Mouse (Mus musculus) forebrain, embryonic 10.5 days (tissue): ENCODE measurements around the gene Il20rb. TPM values are rescaled to one million over a fixed set of nuclear protein-coding genes. Genes with fewer than 3 reads are reported as not detected.

ENCODE experiments used
- DNase-seq: peaks from one replicate; pipeline ENCODE4 v3.0.0-alpha.2; 2017; ENCODE audit warnings: low spot score; ENCODE audit errors: extremely low spot score
- H3K27ac ChIP-seq: fragments of 300-500 bp; sonication (generic); 2 replicates; pipeline ENCODE4 v1.5.1; 2016; ENCODE audit warnings: mild to moderate bottlenecking
- H3K27me3 ChIP-seq: fragments of 300-500 bp; sonication (generic); 2 replicates; pipeline ENCODE4 v1.6.1; 2016; ENCODE audit warnings: mild to moderate bottlenecking; ENCODE audit not compliant: poor library complexity, severe bottlenecking
- H3K36me3 ChIP-seq: fragments of 300-500 bp; sonication (generic); replicated peaks from 2 replicates; pipeline ENCODE4 v1.6.1; 2016; ENCODE audit warnings: mild to moderate bottlenecking, moderate library complexity
- H3K4me1 ChIP-seq: fragments of 300-500 bp; sonication (generic); 2 replicates; pipeline ENCODE4 v1.6.1; 2016
- H3K4me3 ChIP-seq: fragments of 300-500 bp; sonication (generic); 2 replicates; pipeline ENCODE4 v1.5.1; 2016; ENCODE audit warnings: mild to moderate bottlenecking, moderate library complexity
- H3K9me3 ChIP-seq: fragments of 300-500 bp; sonication (generic); 2 replicates; pipeline ENCODE4 v1.6.1; 2016; ENCODE audit warnings: mild to moderate bottlenecking, moderate library complexity
- WGBS: fragments of 180-500 bp; shearing (Covaris S2); methylation state at CpG from one replicate; pipeline ENCODE4 v1.1.7; 2016; 5-methylcytosine and 5-hydroxymethylcytosine counted together
- polyA plus RNA-seq: library from polyadenylated mRNA; unstranded; fragments of >200 nt; fragmentation: Nextera tagmentation; extraction: Ambion mirVana; gene quantifications from 2 replicates; pipeline ENCODE4 v1.2.1, GENCODE M21; 2016

Gene Il20rb
- polyA plus RNA-seq, 1 experiment from 2014 or later = 1.8 TPM

DNA sequence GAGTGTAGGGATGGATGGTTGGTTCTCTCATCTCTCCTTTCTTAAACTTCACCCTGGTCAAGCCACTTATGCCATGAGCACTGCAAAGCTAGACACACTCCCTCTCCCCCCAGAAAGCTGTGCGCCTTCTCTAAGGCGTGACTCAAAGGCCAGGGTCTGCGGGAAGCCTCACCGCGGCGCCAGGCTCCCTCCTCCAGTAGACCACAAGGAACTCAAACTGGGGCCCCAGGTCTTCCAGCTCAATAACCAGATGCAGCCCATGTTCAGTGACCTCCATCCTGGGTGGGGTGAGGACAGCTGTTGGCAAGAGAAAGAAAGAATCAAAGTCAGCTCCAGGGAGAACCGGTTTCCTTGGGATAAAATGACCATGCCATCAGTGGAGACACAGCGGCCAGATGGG is 18.4 kb downstream of the Il20rb start:
- Histone ChIP-seq H3K36me3 (peaks cover 22% of the 10 kb centered on the region), H3K27ac (no peak overlapping the region), H3K27me3 (no peaks in the 10 kb centered on the region), H3K9me3 (no peaks in the 10 kb centered on the region), H3K4me1 (0 out of 2 replicates have a peak, but pooled peaks cover 5% of the 10 kb centered on the region), H3K4me3 (no peak overlapping the region)
- no peak for DNase-seq
- WGBS = 95% methylated on average over 8 of the region's 8 CpGs

GRCm38 (mm10) chr9:100467653-100468052 is 18.9 kb downstream of the Il20rb start:
- H3K27ac ChIP-seq = no peak overlapping the region
- no peaks in the 10 kb centered on the region for H3K9me3 ChIP-seq
- no peak for DNase-seq
- WGBS = 89% methylated on average over 7 of the region's 7 CpGs
- 0 out of 2 replicates have a peak, but pooled peaks cover 5% of the 10 kb centered on the region for H3K4me1 ChIP-seq
- H3K36me3 ChIP-seq = peaks cover 22% of the 10 kb centered on the region
- H3K4me3 ChIP-seq = no peak overlapping the region
- H3K27me3 ChIP-seq = no peaks in the 10 kb centered on the region

- 95% methylated on average over 3 of the region's 3 CpGs for WGBS
- H3K36me3 ChIP-seq = peaks cover 22% of the 10 kb centered on the region
Measured at GRCm38 (mm10) chr9:100466743-100467142, 19.8 kb downstream of the Il20rb start.

DNA sequence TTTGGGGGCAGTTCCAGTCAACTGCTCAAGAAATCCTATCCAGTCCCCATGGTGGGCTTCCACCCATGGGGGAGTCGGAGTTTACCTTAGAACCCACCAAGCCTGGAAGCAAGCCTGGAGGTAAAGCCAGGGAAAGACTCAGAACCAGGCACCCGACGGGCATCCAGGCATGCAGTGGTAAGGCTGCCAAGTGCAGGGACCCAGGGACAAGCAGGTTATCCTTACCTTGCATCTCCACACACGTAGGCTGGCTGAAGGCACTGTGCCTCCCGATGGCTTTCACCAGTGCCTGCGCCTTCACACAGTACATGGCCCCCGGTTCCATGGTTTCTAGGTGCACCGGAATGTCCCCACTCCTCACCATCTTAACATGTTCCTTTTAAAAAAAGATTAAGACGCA is 20.6 kb downstream of the Il20rb start:
- 95% methylated on average over 9 of the region's 9 CpGs for WGBS
- 0 out of 2 replicates have a peak, but pooled peaks cover 4% of the 10 kb centered on the region for H3K4me1 ChIP-seq
- H3K4me3 ChIP-seq = no peak overlapping the region
- no peaks in the 10 kb centered on the region for H3K9me3 ChIP-seq
- no peaks in the 10 kb centered on the region for H3K27me3 ChIP-seq
- no peak overlapping the region for H3K27ac ChIP-seq
- peaks cover 25% of the 10 kb centered on the region for H3K36me3 ChIP-seq
- no peak for DNase-seq

More at GRCm38 (mm10) chr9:100466743-100467142, 19.8 kb downstream of the Il20rb start:
- Histone ChIP-seq H3K27ac (no peak overlapping the region), H3K4me3 (no peak overlapping the region), H3K27me3 (no peaks in the 10 kb centered on the region), H3K9me3 (no peaks in the 10 kb centered on the region), H3K4me1 (0 out of 2 replicates have a peak, but pooled peaks cover 5% of the 10 kb centered on the region)
- no peak for DNase-seq

DNA sequence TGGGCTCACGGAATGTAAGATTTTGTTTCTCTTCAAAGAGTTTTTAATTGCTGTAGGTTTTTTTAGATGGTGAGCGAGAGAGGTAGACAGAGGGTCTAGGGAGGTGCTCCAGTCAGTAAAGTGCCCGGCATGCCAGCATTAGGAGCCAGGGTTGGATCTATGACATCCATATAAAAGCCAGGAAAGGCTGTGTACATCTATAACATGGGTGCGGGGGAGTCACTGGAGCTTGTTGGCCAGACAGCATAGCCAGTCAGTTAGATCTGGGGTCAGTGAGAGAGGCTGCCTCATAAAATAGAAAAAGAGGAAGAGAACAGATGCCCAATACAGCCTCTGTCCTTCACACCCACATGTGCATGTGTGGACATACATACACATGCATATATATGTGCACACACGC is 21.2 kb downstream of the Il20rb start:
- H3K36me3 ChIP-seq = peaks cover 29% of the 10 kb centered on the region
- no peak overlapping the region for H3K27ac ChIP-seq
- no peak overlapping the region for H3K4me3 ChIP-seq
- H3K27me3 ChIP-seq = no peaks in the 10 kb centered on the region
- no peak for DNase-seq
- 94% methylated on average over 5 of the region's 5 CpGs for WGBS
- no peaks in the 10 kb centered on the region for H3K9me3 ChIP-seq
- no peaks in the 10 kb centered on the region for H3K4me1 ChIP-seq

GRCm38 (mm10) chr9:100463771-100464170 is 22.8 kb downstream of the Il20rb start:
- Histone ChIP-seq H3K27ac (no peak overlapping the region), H3K36me3 (peaks cover 36% of the 10 kb centered on the region), H3K4me3 (no peak overlapping the region), H3K9me3 (no peaks in the 10 kb centered on the region), H3K4me1 (no peaks in the 10 kb centered on the region), H3K27me3 (no peaks in the 10 kb centered on the region)
- no peak for DNase-seq
- WGBS = 85% methylated on average over 2 of the region's 2 CpGs

- DNase-seq = no peak
- H3K9me3 ChIP-seq = no peaks in the 10 kb centered on the region
Measured at GRCm38 (mm10) chr9:100462098-100462497, 24.5 kb downstream of the Il20rb start.

GRCm38 (mm10) chr9:100461671-100462070 is 24.9 kb downstream of the Il20rb start:
- H3K36me3 ChIP-seq = peaks cover 34% of the 10 kb centered on the region
- H3K4me3 ChIP-seq = no peak overlapping the region
- H3K9me3 ChIP-seq = no peaks in the 10 kb centered on the region
- H3K27ac ChIP-seq = no peak overlapping the region
- WGBS = 92% methylated on average over 9 of the region's 9 CpGs
- DNase-seq = no peak
- no peaks in the 10 kb centered on the region for H3K4me1 ChIP-seq
- H3K27me3 ChIP-seq = no peaks in the 10 kb centered on the region

More at GRCm38 (mm10) chr9:100462098-100462497, 24.5 kb downstream of the Il20rb start:
- Histone ChIP-seq H3K4me3 (no peak overlapping the region), H3K27me3 (no peaks in the 10 kb centered on the region), H3K36me3 (peaks cover 38% of the 10 kb centered on the region), H3K27ac (no peak overlapping the region), H3K4me1 (no peaks in the 10 kb centered on the region)
- 93% methylated on average over 4 of the region's 4 CpGs for WGBS

DNA sequence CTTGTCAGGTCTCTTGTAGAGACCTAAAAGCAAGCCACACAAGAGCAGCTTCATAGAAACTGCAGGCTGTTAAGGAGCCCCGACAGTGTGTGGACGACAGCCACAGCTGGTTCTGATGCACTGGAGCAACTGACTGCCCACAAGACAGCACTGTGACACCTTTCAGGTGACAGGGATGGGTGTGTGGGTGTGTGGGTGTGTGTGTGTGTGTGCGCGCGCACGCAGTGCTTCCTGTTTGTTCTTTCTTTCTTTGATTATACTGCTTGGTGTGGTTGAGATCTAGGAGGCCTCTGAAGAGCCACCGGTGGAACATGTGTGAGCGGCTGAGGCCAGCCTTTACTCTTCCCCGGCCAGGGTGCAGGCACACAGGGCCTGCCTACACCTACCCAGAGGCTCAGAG is 26.4 kb downstream of the Il20rb start:
- H3K4me3 ChIP-seq = no peak overlapping the region
- WGBS = 96% methylated on average over 9 of the region's 9 CpGs

GRCm38 (mm10) chr9:100457971-100458681 is 28.5 kb downstream of the Il20rb start:
- Histone ChIP-seq H3K27me3 (peaks cover 9% of the 10 kb centered on the region), H3K4me3 (no peak overlapping the region), H3K4me1 (peaks cover 15% of the 10 kb centered on the region), H3K9me3 (no peaks in the 10 kb centered on the region), H3K36me3 (peaks cover 24% of the 10 kb centered on the region), H3K27ac (no peak overlapping the region)
- no peak for DNase-seq
- WGBS = 89% methylated on average over 17 of the region's 17 CpGs

More for the DNA sequence above, 26.4 kb downstream of the Il20rb start:
- no peak for DNase-seq
- Histone ChIP-seq H3K27ac (no peak overlapping the region), H3K27me3 (peaks cover under 1% of the 10 kb centered on the region), H3K36me3 (peaks cover 24% of the 10 kb centered on the region), H3K9me3 (no peaks in the 10 kb centered on the region), H3K4me1 (0 out of 2 replicates have a peak, but pooled peaks cover under 1% of the 10 kb centered on the region)

- no peaks in the 10 kb centered on the region for H3K9me3 ChIP-seq
- peak overlapping the region; percentile 49 for H3K4me3 ChIP-seq
- peaks cover 15% of the 10 kb centered on the region for H3K4me1 ChIP-seq
- WGBS = 32% methylated on average over 9 of the region's 9 CpGs
- peaks cover 12% of the 10 kb centered on the region for H3K36me3 ChIP-seq
- DNase-seq = no peak
- H3K27ac ChIP-seq = peak overlapping the region; percentile 40; the same call in 1 of the 2 replicates
- H3K27me3 ChIP-seq = peaks cover 9% of the 10 kb centered on the region
Measured at GRCm38 (mm10) chr9:100454664-100454993, 32.0 kb downstream of the Il20rb start.

DNA sequence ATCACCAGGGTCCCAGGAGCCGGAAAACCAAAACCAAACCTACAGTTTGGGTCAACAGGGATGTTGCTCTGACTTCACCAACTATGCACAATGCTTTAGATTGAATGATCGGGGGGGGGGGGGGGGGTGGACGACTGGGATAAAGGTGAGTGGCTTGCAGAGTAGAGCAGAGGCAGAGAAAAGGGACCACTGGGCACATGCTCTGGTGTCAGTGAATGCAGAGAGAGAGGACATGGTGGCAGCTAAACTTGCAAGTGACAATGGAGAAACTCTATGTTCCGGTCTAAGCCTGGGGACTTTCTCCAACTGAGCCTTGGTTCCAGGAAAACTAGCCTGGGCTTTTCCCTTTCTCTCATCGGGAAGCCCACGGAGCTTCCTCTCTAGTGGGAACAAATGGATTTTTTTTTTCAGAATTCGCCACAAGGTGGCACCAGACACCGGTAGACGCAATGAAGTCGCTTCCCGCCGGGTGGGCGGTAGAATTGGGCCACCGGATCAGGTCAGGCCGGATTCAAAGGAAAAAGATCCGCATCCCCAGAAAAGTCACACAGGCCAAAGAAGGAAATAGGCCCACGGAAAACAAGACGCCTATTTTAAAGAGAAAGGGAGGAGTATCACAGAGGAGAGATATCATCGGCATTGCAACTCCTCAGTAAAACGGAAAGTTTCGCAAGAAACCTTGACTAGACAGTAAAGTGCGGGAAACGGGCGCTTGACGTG is 32.5 kb downstream of the Il20rb start:
- WGBS = 11% methylated on average over 25 of the region's 25 CpGs
- Histone ChIP-seq H3K4me1 (peaks cover 15% of the 10 kb centered on the region), H3K36me3 (peaks cover 12% of the 10 kb centered on the region), H3K27ac (peak overlapping the region; percentile 40; the same call in 1 of the 2 replicates), H3K9me3 (no peaks in the 10 kb centered on the region), H3K27me3 (peaks cover 9% of the 10 kb centered on the region), H3K4me3 (peak overlapping the region; percentile 49)
- peak; percentile 75 for DNase-seq

GRCm38 (mm10) chr9:100452432-100452831 is 34.2 kb downstream of the Il20rb start:
- 84% methylated on average over 6 of the region's 6 CpGs for WGBS

More at GRCm38 (mm10) chr9:100452432-100452831, 34.2 kb downstream of the Il20rb start:
- peaks cover 15% of the 10 kb centered on the region for H3K4me1 ChIP-seq
- no peaks in the 10 kb centered on the region for H3K9me3 ChIP-seq
- H3K36me3 ChIP-seq = no peaks in the 10 kb centered on the region
- no peak overlapping the region for H3K4me3 ChIP-seq
- H3K27me3 ChIP-seq = peaks cover 20% of the 10 kb centered on the region
- H3K27ac ChIP-seq = no peak overlapping the region
- no peak for DNase-seq
